26 mouse cellular contexts compared by ENCODE assay signal in genomic region chr11:35760001-35760626, GRCm38 (mm10). TPM values are rescaled to one million over a fixed set of nuclear protein-coding genes. Genes with fewer than 3 reads are reported as not detected.
DNase-seq lines count a peak whose midpoint lies in the region; ATAC-seq and TF ChIP-seq lines count a peak whose summit lies in the region.
"Had no signal": no experiment of that assay in that cellular context is flagged by ENCODE, and none has a peak within 500 bp of the region (broad histone marks: within the 10 kb centered on the region; RNA-seq: fewer than 3 reads in every experiment).

No protein-coding gene starts in this region.

- no peak overlapping the region for H3K9ac ChIP-seq in intestine, embryonic 15.5 days
- H3K9ac ChIP-seq: forebrain, embryonic 13.5 days; hindbrain, embryonic 13.5 days had no signal

- no peaks in the 10 kb centered on the region for H3K9me3 ChIP-seq in intestine, embryonic 15.5 days
- H3K9me3 ChIP-seq: forebrain, embryonic 10.5 days; forebrain, embryonic 13.5 days; hindbrain, embryonic 10.5 days; hindbrain, embryonic 13.5 days had no signal

- peak; percentile 81 for ATAC-seq in intestine, embryonic 15.5 days
- ATAC-seq in frontal cortex, adult (ENCODE audit: low TSS enrichment), result no peak
- ATAC-seq in activated CD4-positive, CD25-positive, alpha-beta regulatory T cell, adult 4 months, result no peak
- ATAC-seq: forebrain, embryonic 13.5 days; forebrain, embryonic 16.5 days; hindbrain, embryonic 16.5 days had no signal

- H3K27me3 ChIP-seq in intestine, embryonic 15.5 days (replicated peaks), result no peaks in the 10 kb centered on the region
- no peaks in the 10 kb centered on the region for H3K27me3 ChIP-seq in small intestine, adult 2 months (ENCODE audit: control insufficient read depth, insufficient read depth, low read length)
- no peaks in the 10 kb centered on the region for H3K27me3 ChIP-seq in testis, adult 2 months (ENCODE audit: control insufficient read depth, insufficient read depth, low read length)
- H3K27me3 ChIP-seq: forebrain, embryonic 13.5 days; hindbrain, embryonic 13.5 days had no signal

- intact Hi-C loops in heart, postnatal 36 days (cut with DNase I), result no loop called here

- no peak overlapping the region for H3K4me2 ChIP-seq in intestine, embryonic 15.5 days (replicated peaks)
- H3K4me2 ChIP-seq: forebrain, embryonic 13.5 days; heart, embryonic 11.5 days; hindbrain, embryonic 13.5 days had no signal

- TF ChIP-seq CTCF in small intestine, adult 2 months (IDR thresholded peaks at IDR 0.05; ENCODE audit: extremely low read depth, insufficient read length, insufficient replicate concordance, low read depth, low read length), result no peak
- no peak for TF ChIP-seq CTCF in testis, adult 2 months (IDR thresholded peaks at IDR 0.05; ENCODE audit: control insufficient read depth, insufficient read depth, insufficient replicate concordance, low read depth, low read length)

- no peaks in the 10 kb centered on the region for H3K4me1 ChIP-seq in intestine, embryonic 15.5 days (replicated peaks)
- H3K4me1 ChIP-seq in small intestine, adult 2 months (ENCODE audit: control insufficient read depth, insufficient read depth, insufficient read length, low read length), result peaks cover 24% of the 10 kb centered on the region; the same call in 1 of the 2 replicates
- H3K4me1 ChIP-seq in testis, adult 2 months (ENCODE audit: control insufficient read depth, insufficient read depth, low read length), result no peaks in the 10 kb centered on the region
- H3K4me1 ChIP-seq: forebrain, embryonic 13.5 days; hindbrain, embryonic 10.5 days; hindbrain, embryonic 13.5 days had no signal

- no peak for TF ChIP-seq POLR2A in small intestine, adult 2 months (IDR thresholded peaks at IDR 0.05; ENCODE audit: low read depth, low read length)
- no peak for TF ChIP-seq POLR2A in testis, adult 2 months (IDR thresholded peaks at IDR 0.05; ENCODE audit: control insufficient read depth, low read depth, low read length)

- H3K36me3 ChIP-seq in intestine, embryonic 15.5 days, result no peaks in the 10 kb centered on the region
- no peaks in the 10 kb centered on the region for H3K36me3 ChIP-seq in small intestine, adult 2 months (ENCODE audit: control insufficient read depth, insufficient read depth, low read length)
- no peaks in the 10 kb centered on the region for H3K36me3 ChIP-seq in testis, adult 2 months (ENCODE audit: control insufficient read depth, insufficient read depth, low read length)
- H3K36me3 ChIP-seq: forebrain, embryonic 10.5 days; hindbrain, embryonic 10.5 days; hindbrain, embryonic 13.5 days had no signal

- DNase-seq in heart, adult 11 months, result peak; percentile 70
- DNase-seq in heart, postnatal 36 days, result no peak
- DNase-seq in natural killer cell, adult 2 months (ENCODE audit: low spot score in 2 of 2), result no peak
- DNase-seq: adrenal gland, postnatal 10 days; adrenal gland, postnatal 36 days; cerebellum, adult 18-20 months; cerebellum, adult 9-10 months; cerebellum, postnatal 14 days; gastrocnemius, postnatal 36 days had no signal

- H3K27ac ChIP-seq in intestine, embryonic 15.5 days, result peak overlapping the region; percentile 48; the same call in 1 of the 2 replicates
- H3K27ac ChIP-seq in small intestine, adult 2 months (ENCODE audit: insufficient read depth, low read depth, low read length), result peak overlapping the region; percentile 100
- H3K27ac ChIP-seq in testis, adult 2 months (ENCODE audit: control insufficient read depth, insufficient read depth, low read depth, low read length), result peak overlapping the region; percentile 39
- H3K27ac ChIP-seq: forebrain, embryonic 10.5 days; forebrain, embryonic 13.5 days; hindbrain, embryonic 10.5 days; hindbrain, embryonic 13.5 days had no signal

- 78% methylated on average over 7 of the region's 7 CpGs for WGBS in intestine, embryonic 15.5 days
- 42% methylated on average over 7 of the region's 7 CpGs for WGBS in small intestine, adult 2 months

- no peak overlapping the region for H3K4me3 ChIP-seq in intestine, embryonic 15.5 days (replicated peaks)
- no peak overlapping the region for H3K4me3 ChIP-seq in small intestine, adult 2 months (ENCODE audit: low read depth, low read length)
- no peak overlapping the region for H3K4me3 ChIP-seq in testis, adult 2 months (ENCODE audit: control insufficient read depth, low read depth, low read length)
- H3K4me3 ChIP-seq: forebrain, embryonic 10.5 days; forebrain, embryonic 13.5 days; hindbrain, embryonic 10.5 days; hindbrain, embryonic 13.5 days had no signal

RNA-seq across cellular contexts. Expression of gene Pank3, which starts 9.2 kb away (rescaled TPM):
- total RNA-seq in heart, postnatal 36 days (2021), result 10 to 100 TPM; 21.9 to 24.3 TPM
- polyA plus RNA-seq in intestine, embryonic 15.5 days (2015; fragmentation: Nextera tagmentation; extraction: Ambion mirVana), result 28.2 and 28.3 TPM in 2 replicates
- 2.1 and 3.7 TPM in 2 replicates for polyA plus RNA-seq in small intestine, adult 2 months (2012; rRNA removed)
- 2.9 and 3.9 TPM in 2 replicates for polyA plus RNA-seq in testis, adult 2 months (2012; rRNA removed)
- 1 to 10 TPM; 7.7 to 8.5 TPM for polyA plus RNA-seq in activated CD4-positive, CD25-positive, alpha-beta regulatory T cell, adult 4 months (2017; shearing (Covaris generic))

RNA-seq across cellular contexts. Expression of gene Fbll1, which starts 38.6 kb away (rescaled TPM):
- not detected for total RNA-seq in heart, postnatal 36 days (2021)
- polyA plus RNA-seq in intestine, embryonic 15.5 days (2015; fragmentation: Nextera tagmentation; extraction: Ambion mirVana), result 0.57 and 0.77 TPM in 2 replicates
- polyA plus RNA-seq in small intestine, adult 2 months (2012; rRNA removed), result 0.08 and 0.10 TPM in 2 replicates
- polyA plus RNA-seq in testis, adult 2 months (2012; rRNA removed), result 5.5 and 7.3 TPM in 2 replicates
- polyA plus RNA-seq in activated CD4-positive, CD25-positive, alpha-beta regulatory T cell, adult 4 months (2017; shearing (Covaris generic)), result not detected
- total RNA-seq: gastrocnemius, adult 8-10 months; gastrocnemius, postnatal 36 days; granulocyte monocyte progenitor cell, adult 5-6 weeks; heart, adult 8-10 months; heart, postnatal 25 days had no signal
- polyA plus RNA-seq: heart, embryonic 11.5 days; heart, postnatal 0 days had no signal

Comparison
In these comparisons a context has a peak if more than half of its experiments do, and no peak if none do; other contexts are left out.
1. H3K27ac ChIP-seq: peak in every context shown above with its lines; median percentile 100 in small intestine, adult 2 months; 48 in intestine, embryonic 15.5 days; 39 in testis, adult 2 months.